Mouse (Mus musculus) heart, postnatal 25 days (tissue): Measurements from ENCODE around the gene Pkmyt1. TPM values are rescaled to one million over a fixed set of nuclear protein-coding genes. Genes with fewer than 3 reads are reported as not detected.

Experiments used
- DNase-seq: peaks from one replicate; pipeline ENCODE4 v3.0.0; 2022; ENCODE audit warnings: low spot score
- intact Hi-C: fragments of 180-260 bp; cut with DNase I; formaldehyde crosslinking; loops from one replicate; pipeline ENCODE4 v1.15.1; 2025
- total RNA-seq, 2 experiments: library from RNA; stranded (reverse); gene quantifications; 2 replicates each; pipeline ENCODE4 v1.2.3; 2021

Pkmyt1 gene
- total RNA-seq, 2 experiments from 2014 or later: 1.4 to 1.5 TPM

- intact Hi-C loops: loop anchor here (1.0 kb wide), 1 partner anchor 186 kb away; no protein-coding TSS in a partner anchor
- peak; percentile 57 for DNase-seq
Measured at GRCm38 (mm10) chr17:23774090-23774489, 48.0 kb downstream of the Pkmyt1 start.

- no peak for DNase-seq
- intact Hi-C loops: loop anchor here (2.0 kb wide), 1 partner anchor 65 kb away; no protein-coding TSS in a partner anchor
Measured at GRCm38 (mm10) chr17:23776216-23776615, 50.1 kb downstream of the Pkmyt1 start.

GRCm38 (mm10) chr17:23777141-23777540 is 51.0 kb downstream of the Pkmyt1 start:
- intact Hi-C loops: loop anchor here (2.0 kb wide), 1 partner anchor 64 kb away; no protein-coding TSS in a partner anchor
- DNase-seq: no peak

- intact Hi-C loops: no loop called here
- no peak for DNase-seq
Measured at GRCm38 (mm10) chr17:23778447-23778846, 52.3 kb downstream of the Pkmyt1 start.

GRCm38 (mm10) chr17:23783352-23783751 is 57.2 kb downstream of the Pkmyt1 start:
- intact Hi-C loops: no loop called here
- no peak for DNase-seq

- DNase-seq: peak; percentile 49
- intact Hi-C loops: loop anchor here (5.0 kb wide), 1 partner anchor 39 kb away; the partner anchor contains the start of gene Kremen2
Measured at GRCm38 (mm10) chr17:23785561-23786471, 59.7 kb downstream of the Pkmyt1 start, which contains the start of gene Flywch2. Gene Flywch2, minus strand, starts transcription at chr17:23786081.

Other genes starting within 250 kb of the Pkmyt1 start
- not detected for gene Vmn2r117, start 246.6 kb upstream of the Pkmyt1 start, total RNA-seq
- gene Zfp213, start 162.1 kb upstream of the Pkmyt1 start, total RNA-seq: 1 to 10 TPM; 4.7 to 6.2 TPM
- 1 to 10 TPM; 3.4 to 4.8 TPM for gene Zfp13, start 126.8 kb upstream of the Pkmyt1 start, total RNA-seq
- gene Zscan10, start 125.5 kb upstream of the Pkmyt1 start, total RNA-seq: not detected
- under 1 TPM; 0.06 to 0.08 TPM for gene Mmp25, start 81.1 kb upstream of the Pkmyt1 start, total RNA-seq
- not detected for gene Bicdl2, start 65.8 kb upstream of the Pkmyt1 start, total RNA-seq
- gene Hcfc1r1, start 52.7 kb upstream of the Pkmyt1 start, total RNA-seq: 100 to 1,000 TPM; 193 to 207 TPM
- gene Thoc6, start 52.5 kb upstream of the Pkmyt1 start, total RNA-seq: 10 to 100 TPM; 12.2 to 12.3 TPM
- 100 to 1,000 TPM in 1 of 2 experiments, 10 to 100 TPM in 1; 79.9 to 111 TPM for gene Tnfrsf12a, start 48.9 kb upstream of the Pkmyt1 start, total RNA-seq
- not detected for gene Cldn6, start 47.1 kb upstream of the Pkmyt1 start, total RNA-seq
- gene Cldn9, start 42.3 kb upstream of the Pkmyt1 start, total RNA-seq: not detected
- gene 1520401A03Rik, start 3.6 kb upstream of the Pkmyt1 start, total RNA-seq: not detected
- gene Paqr4, start 14.5 kb downstream of the Pkmyt1 start, total RNA-seq: 10 to 100 TPM; 26.1 to 29.5 TPM
- not detected for gene Kremen2, start 19.5 kb downstream of the Pkmyt1 start, total RNA-seq
- 10 to 100 TPM; 29.7 to 33.2 TPM for gene Flywch1, start 45.3 kb downstream of the Pkmyt1 start, total RNA-seq
- 1 to 10 TPM in 1 of 2 experiments, under 1 TPM in 1; 0.88 to 1.6 TPM for gene Flywch2, start 59.7 kb downstream of the Pkmyt1 start, total RNA-seq
- 100 to 1,000 TPM; 157 to 162 TPM for gene Srrm2, start 64.2 kb downstream of the Pkmyt1 start, total RNA-seq
- 100 to 1,000 TPM; 353 to 372 TPM for gene Elob, start 102.8 kb downstream of the Pkmyt1 start, total RNA-seq
- not detected for gene Prss33, start 109.7 kb downstream of the Pkmyt1 start, total RNA-seq
- not detected for gene Prss32, start 117.5 kb downstream of the Pkmyt1 start, total RNA-seq
- gene Prss41, start 117.8 kb downstream of the Pkmyt1 start, total RNA-seq: not detected
- not detected for gene Prss21, start 141.7 kb downstream of the Pkmyt1 start, total RNA-seq
- gene Dcpp1, start 154.5 kb downstream of the Pkmyt1 start, total RNA-seq: not detected
- gene Dcpp2, start 154.5 kb downstream of the Pkmyt1 start, total RNA-seq: not detected
- not detected for gene Dcpp3, start 191.1 kb downstream of the Pkmyt1 start, total RNA-seq
- gene Sbp, start 215.3 kb downstream of the Pkmyt1 start, total RNA-seq: not detected
- gene Sbpl, start 228.9 kb downstream of the Pkmyt1 start, total RNA-seq: not detected